Mouse (Mus musculus) embryo, embryonic 9.5 days (tissue): ENCODE data around the gene Lin37.

Experiments
- DNase-seq: peaks from one replicate; pipeline ENCODE4 v3.0.0-alpha.2; 2017; ENCODE audit errors: extremely low spot score

Lin37 gene

GRCm38 (mm10) chr7:30552102-30553020, 7.3 kb downstream of the Lin37 start, which contains the start of the genes Hspb6 and Proser3:
Hspb6 (plus strand) TSS chr7:30552178.
Proser3 (minus strand) TSS chr7:30552299.
- DNase-seq: peak; percentile 95

- DNase-seq: no peak
Observed at GRCm38 (mm10) chr7:30551445-30552101, 8.1 kb downstream of the Lin37 start.

GRCm38 (mm10) chr7:30550603-30551002, 9.0 kb downstream of the Lin37 start:
- DNase-seq: no peak

GRCm38 (mm10) chr7:30549880-30550279, 9.8 kb downstream of the Lin37 start:
- DNase-seq: no peak

GRCm38 (mm10) chr7:30544327-30544726, 15.3 kb downstream of the Lin37 start:
- no peak for DNase-seq

GRCm38 (mm10) chr7:30540572-30540971, 19.1 kb downstream of the Lin37 start:
- no peak for DNase-seq

GRCm38 (mm10) chr7:30534633-30535577, 24.7 kb downstream of the Lin37 start, which contains the start of gene Arhgap33:
Arhgap33 (minus strand) TSS chr7:30535060.
- peak; percentile 96 for DNase-seq

- DNase-seq: no peak
Observed at GRCm38 (mm10) chr7:30533941-30534632, 25.6 kb downstream of the Lin37 start.

- peak; percentile 51 for DNase-seq
Observed at GRCm38 (mm10) chr7:30532931-30533330, 26.7 kb downstream of the Lin37 start.

- no peak for DNase-seq
Observed at GRCm38 (mm10) chr7:30531291-30531815, 28.3 kb downstream of the Lin37 start.

- DNase-seq: no peak
Observed at GRCm38 (mm10) chr7:30526981-30527380, 32.7 kb downstream of the Lin37 start.

- no peak for DNase-seq
Observed at GRCm38 (mm10) chr7:30526399-30526798, 33.2 kb downstream of the Lin37 start.

- peak; percentile 8 for DNase-seq
Observed at GRCm38 (mm10) chr7:30525954-30526353, 33.7 kb downstream of the Lin37 start.

GRCm38 (mm10) chr7:30524487-30524886, 35.2 kb downstream of the Lin37 start:
- no peak for DNase-seq

- DNase-seq: no peak
Observed at GRCm38 (mm10) chr7:30522871-30523270, 36.8 kb downstream of the Lin37 start.

- DNase-seq: no peak
Observed at GRCm38 (mm10) chr7:30520856-30521255, 38.8 kb downstream of the Lin37 start.

GRCm38 (mm10) chr7:30520396-30520795, 39.2 kb downstream of the Lin37 start:
- no peak for DNase-seq

GRCm38 (mm10) chr7:30518325-30518724, 41.3 kb downstream of the Lin37 start:
- no peak for DNase-seq

GRCm38 (mm10) chr7:30515003-30515760, 44.5 kb downstream of the Lin37 start:
- DNase-seq: no peak

- DNase-seq: no peak
Observed at GRCm38 (mm10) chr7:30508061-30508460, 51.6 kb downstream of the Lin37 start.
